8 mouse cellular contexts compared by ENCODE assay signal in the genomic region with DNA sequence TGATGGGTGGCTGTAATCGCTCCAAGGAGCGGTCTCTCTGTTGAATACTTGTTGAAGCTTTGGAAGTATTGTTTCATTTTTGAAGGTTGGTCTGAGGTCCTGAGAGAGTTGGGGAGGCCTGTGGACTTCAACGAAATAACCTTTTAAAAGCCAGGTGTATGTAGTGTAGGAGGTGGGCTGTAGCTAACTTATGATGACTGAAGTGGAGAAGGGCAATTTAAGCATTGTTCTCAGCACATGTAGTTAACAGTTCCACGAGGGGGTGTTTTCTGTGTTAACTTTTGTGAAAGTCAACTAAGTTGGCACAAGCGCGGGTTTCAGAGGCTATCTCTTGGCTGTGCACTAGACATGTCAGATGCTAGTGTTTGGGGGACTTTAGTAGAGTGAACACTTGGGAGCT. TPM values are rescaled to one million over a fixed set of nuclear protein-coding genes. Genes with fewer than 3 reads are reported as not detected.
DNase-seq lines count a peak whose midpoint lies in the region; TF ChIP-seq lines count a peak whose summit lies in the region.

No protein-coding gene starts in this region.

- peak; percentile 5 for DNase-seq in kidney, adult 2 months
- no peak for DNase-seq in kidney, adult 11 months
- DNase-seq in heart, postnatal 10 days = peak; percentile 23 to 38
- DNase-seq in midbrain, embryonic 10.5 days (ENCODE audit: low spot score) = no peak
- no peak for DNase-seq in right cerebral cortex, postnatal 25 days
- no peak for DNase-seq in adrenal gland, adult 2 months
- no peak for DNase-seq in thymus, postnatal 0 days (ENCODE audit: low spot score)

- no peaks in the 10 kb centered on the region; the same call in 1 of the 2 replicates for H3K4me1 ChIP-seq in kidney, adult 2 months (ENCODE audit: control insufficient read depth, insufficient read depth, low read length)
- peaks cover 4% of the 10 kb centered on the region for H3K4me1 ChIP-seq in bone marrow macrophage, adult 2 months (ENCODE audit: control insufficient read depth, insufficient read depth, low read length)
- H3K4me1 ChIP-seq in midbrain, embryonic 10.5 days = peaks cover 18% of the 10 kb centered on the region

- no peaks in the 10 kb centered on the region for H3K27me3 ChIP-seq in kidney, adult 2 months (replicated peaks; ENCODE audit: control insufficient read depth, insufficient read depth, low read length)
- no peaks in the 10 kb centered on the region for H3K27me3 ChIP-seq in midbrain, embryonic 10.5 days (ENCODE audit: low read depth, poor library complexity, severe bottlenecking)

- 33% methylated on average over 6 of the region's 6 CpGs for WGBS in kidney, adult 2 months
- 62% methylated on average over 6 of the region's 6 CpGs for WGBS in midbrain, embryonic 10.5 days

- no peak overlapping the region for H3K4me3 ChIP-seq in kidney, adult 2 months (ENCODE audit: insufficient read depth, low read depth, low read length)
- peak overlapping the region; percentile 77 for H3K4me3 ChIP-seq in bone marrow macrophage, adult 2 months (ENCODE audit: insufficient read depth, low read length)
- H3K4me3 ChIP-seq in midbrain, embryonic 10.5 days = peak overlapping the region; percentile 91

- H3K27ac ChIP-seq in kidney, adult 2 months (ENCODE audit: insufficient read depth, low read depth, low read length) = no peak overlapping the region
- H3K27ac ChIP-seq in bone marrow macrophage, adult 2 months (ENCODE audit: insufficient read depth, low read depth, low read length) = no peak overlapping the region
- peak overlapping the region; percentile 99 for H3K27ac ChIP-seq in midbrain, embryonic 10.5 days (replicated peaks)

- TF ChIP-seq POLR2A in kidney, adult 2 months (IDR thresholded peaks at IDR 0.05; ENCODE audit: low read depth, low read length) = no peak
- no peak for TF ChIP-seq POLR2A in bone marrow macrophage, adult 2 months (IDR thresholded peaks at IDR 0.05; ENCODE audit: borderline replicate concordance, low read depth, low read length)

- intact Hi-C loops in heart, postnatal 10 days (cut with DNase I) = loop anchor here (5.0 to 10.0 kb wide), 3 partner anchors 42 to 692 kb away; no protein-coding TSS in a partner anchor

- H3K36me3 ChIP-seq in kidney, adult 2 months (ENCODE audit: control insufficient read depth, insufficient read depth, low read length) = no peaks in the 10 kb centered on the region
- H3K36me3 ChIP-seq in midbrain, embryonic 10.5 days = peaks cover 21% of the 10 kb centered on the region

- no peaks in the 10 kb centered on the region for H3K9me3 ChIP-seq in midbrain, embryonic 10.5 days (replicated peaks)

- TF ChIP-seq CTCF in kidney, adult 2 months (conservative IDR thresholded peaks at IDR 0.05; ENCODE audit: insufficient read depth, insufficient read length, low read depth, low read length) = no peak
- TF ChIP-seq CTCF in bone marrow macrophage, adult 2 months (IDR thresholded peaks at IDR 0.05; ENCODE audit: low read depth, low read length) = no peak

RNA-seq across cellular contexts. Expression of a gene that starts 1.3 kb away (rescaled TPM):
- 3.9 and 5.0 TPM in 2 replicates for polyA plus RNA-seq in kidney, adult 2 months (2012; rRNA removed)
- polyA plus RNA-seq in bone marrow macrophage, adult 2 months (2012; ENCODE audit: insufficient read depth, insufficient read length, missing spikeins) = 15.6 and 18.4 TPM in 2 replicates
- 10 to 100 TPM; 25.5 to 27.1 TPM for total RNA-seq in heart, postnatal 10 days (2021)
- polyA plus RNA-seq in midbrain, embryonic 10.5 days (2016; fragmentation: Nextera tagmentation; extraction: Ambion mirVana) = 36.2 and 37.8 TPM in 2 replicates
- 10 to 100 TPM; 21.4 to 22.8 TPM for total RNA-seq in adrenal gland, adult 2 months (2021)
- 1.0 and 1.2 TPM in 2 replicates for polyA plus RNA-seq in adrenal gland, adult 2 months (2012; rRNA removed)
- 84.8 and 85.8 TPM in 2 replicates for polyA plus RNA-seq in thymus, postnatal 0 days (2015; fragmentation: Nextera tagmentation; extraction: Ambion mirVana)

RNA-seq across cellular contexts. Expression of a gene that starts 8.9 kb away (rescaled TPM):
- 6.5 and 7.4 TPM in 2 replicates for polyA plus RNA-seq in kidney, adult 2 months (2012; rRNA removed)
- polyA plus RNA-seq in bone marrow macrophage, adult 2 months (2012; ENCODE audit: insufficient read depth, insufficient read length, missing spikeins) = 65.9 and 67.2 TPM in 2 replicates
- 10 to 100 TPM; 51.4 to 58.3 TPM for total RNA-seq in heart, postnatal 10 days (2021)
- 30.3 and 30.4 TPM in 2 replicates for polyA plus RNA-seq in midbrain, embryonic 10.5 days (2016; fragmentation: Nextera tagmentation; extraction: Ambion mirVana)
- total RNA-seq in adrenal gland, adult 2 months (2021) = 10 to 100 TPM; 66.0 to 71.4 TPM
- 5.3 and 6.8 TPM in 2 replicates for polyA plus RNA-seq in adrenal gland, adult 2 months (2012; rRNA removed)
- 53.3 and 54.3 TPM in 2 replicates for polyA plus RNA-seq in thymus, postnatal 0 days (2015; fragmentation: Nextera tagmentation; extraction: Ambion mirVana)

Comparison
In these comparisons a context has a peak if more than half of its experiments do, and no peak if none do; other contexts are left out.
1. DNase-seq: peak in kidney, adult 2 months (single experiment) and heart, postnatal 10 days (2 of 2); none in kidney, adult 11 months (single experiment), midbrain, embryonic 10.5 days (single experiment), right cerebral cortex, postnatal 25 days (single experiment), adrenal gland, adult 2 months (single experiment) and thymus, postnatal 0 days (single experiment).